In genomic region chr15:60762071-60762470, GRCm38 (mm10) we compare ENCODE assay signal across 12 mouse cellular contexts.
DNase-seq lines count a peak whose midpoint lies in the region; ATAC-seq and TF ChIP-seq lines count a peak whose summit lies in the region.
"Had no signal": no experiment of that assay in that cellular context is flagged by ENCODE, and none has a peak within 500 bp of the region (broad histone marks: within the 10 kb centered on the region; RNA-seq: fewer than 3 reads in every experiment).

No protein-coding gene starts in this region.

- no peaks in the 10 kb centered on the region for H3K36me3 ChIP-seq in kidney, postnatal 0 days (ENCODE audit: insufficient read depth, low read length)
- H3K36me3 ChIP-seq in kidney, embryonic 14.5 days (ENCODE audit: control insufficient read depth, insufficient read depth, low read length) = no peaks in the 10 kb centered on the region
- H3K36me3 ChIP-seq in lung, postnatal 0 days (ENCODE audit: insufficient read depth, low read length) = no peaks in the 10 kb centered on the region
- H3K36me3 ChIP-seq: lung, embryonic 15.5 days had no signal

- WGBS in kidney, postnatal 0 days = 62% methylated on average over 2 of the region's 2 CpGs
- WGBS in kidney, embryonic 14.5 days = 64% methylated on average over 2 of the region's 2 CpGs
- 58% methylated on average over 2 of the region's 2 CpGs for WGBS in lung, postnatal 0 days

- ATAC-seq in kidney, postnatal 0 days (replicated peaks; ENCODE audit: low FRiP score, low read depth) = no peak
- ATAC-seq in kidney, embryonic 14.5 days (ENCODE audit: low FRiP score, low TSS enrichment) = no peak
- ATAC-seq in Patski = no peak
- ATAC-seq in lung, postnatal 0 days = 0 out of 2 replicates have a peak, but pooled peaks have one; percentile 32

- H3K4me1 ChIP-seq in kidney, postnatal 0 days (replicated peaks; ENCODE audit: insufficient read depth, low read length) = no peaks in the 10 kb centered on the region
- H3K4me1 ChIP-seq in kidney, embryonic 14.5 days (ENCODE audit: control insufficient read depth, insufficient read depth, low read length) = no peaks in the 10 kb centered on the region
- no peaks in the 10 kb centered on the region for H3K4me1 ChIP-seq in lung, postnatal 0 days (ENCODE audit: insufficient read depth, low read depth, low read length)
- H3K4me1 ChIP-seq: lung, embryonic 15.5 days had no signal

- CTCF ChIA-PET in Patski (lab: Charles Lee) = interaction anchor here (0.8 to 1.6 kb wide), 2 partner anchors 8 to 61 kb away, joined by 3 read pairs; no protein-coding TSS in a partner anchor

- no peak overlapping the region for H3K9ac ChIP-seq in kidney, postnatal 0 days (ENCODE audit: low read depth, low read length)
- no peak overlapping the region for H3K9ac ChIP-seq in kidney, embryonic 14.5 days (ENCODE audit: low read depth, low read length)
- no peak overlapping the region for H3K9ac ChIP-seq in lung, postnatal 0 days (replicated peaks; ENCODE audit: low read depth)
- H3K9ac ChIP-seq: hindbrain, embryonic 14.5 days; lung, embryonic 15.5 days had no signal

- H3K4me2 ChIP-seq in kidney, postnatal 0 days (ENCODE audit: low read length) = no peak overlapping the region
- H3K4me2 ChIP-seq in kidney, embryonic 14.5 days (replicated peaks; ENCODE audit: low read depth, low read length) = no peak overlapping the region
- no peak overlapping the region for H3K4me2 ChIP-seq in lung, postnatal 0 days (replicated peaks; ENCODE audit: low read depth, low read length)
- H3K4me2 ChIP-seq: hindbrain, embryonic 14.5 days; lung, embryonic 15.5 days had no signal

- H3K4me3 ChIP-seq in kidney, postnatal 0 days (replicated peaks; ENCODE audit: low read depth, low read length) = no peak overlapping the region
- no peak overlapping the region for H3K4me3 ChIP-seq in kidney, embryonic 14.5 days (ENCODE audit: low read length)
- H3K4me3 ChIP-seq in lung, postnatal 0 days (ENCODE audit: low read depth, low read length) = no peak overlapping the region
- H3K4me3 ChIP-seq: lung, embryonic 15.5 days had no signal

- H3K27me3 ChIP-seq in kidney, postnatal 0 days (ENCODE audit: insufficient read depth, low read length) = no peaks in the 10 kb centered on the region
- no peaks in the 10 kb centered on the region for H3K27me3 ChIP-seq in kidney, embryonic 14.5 days (ENCODE audit: control insufficient read depth, insufficient read depth, low read length)
- no peaks in the 10 kb centered on the region for H3K27me3 ChIP-seq in Patski
- no peaks in the 10 kb centered on the region for H3K27me3 ChIP-seq in lung, postnatal 0 days (replicated peaks; ENCODE audit: insufficient read depth, low read length)
- H3K27me3 ChIP-seq: lung, embryonic 15.5 days had no signal

- H3K9me3 ChIP-seq in kidney, postnatal 0 days (replicated peaks; ENCODE audit: low read length) = no peaks in the 10 kb centered on the region
- no peaks in the 10 kb centered on the region for H3K9me3 ChIP-seq in kidney, embryonic 14.5 days (ENCODE audit: control insufficient read depth, low read length)
- no peaks in the 10 kb centered on the region for H3K9me3 ChIP-seq in lung, postnatal 0 days (ENCODE audit: low read length)
- H3K9me3 ChIP-seq: lung, embryonic 15.5 days had no signal

- POLR2A ChIA-PET in Patski (lab: Charles Lee) = no interaction called here

- peak; percentile 9 to 15 for DNase-seq in cerebellum, postnatal 10 days
- DNase-seq in cerebellum, adult 11 months = no peak
- DNase-seq in kidney, postnatal 0 days (ENCODE audit: low spot score) = peak; percentile 44
- no peak for DNase-seq in Patski (ENCODE audit: low read depth, low spot score)
- peak; percentile 49 for DNase-seq in lung, postnatal 0 days (ENCODE audit: low spot score)
- no peak for DNase-seq in spleen, postnatal 14 days (ENCODE audit: low spot score in 2 of 2)
- DNase-seq in right cerebral cortex, adult 18-20 months = no peak
- DNase-seq: cerebellum, postnatal 25 days; thymus, adult 18-20 months had no signal

- no peak overlapping the region for H3K27ac ChIP-seq in kidney, postnatal 0 days
- H3K27ac ChIP-seq in kidney, embryonic 14.5 days (ENCODE audit: low read depth, low read length) = no peak overlapping the region
- H3K27ac ChIP-seq in lung, postnatal 0 days (ENCODE audit: low read length) = no peak overlapping the region
- H3K27ac ChIP-seq: hindbrain, embryonic 14.5 days; lung, embryonic 15.5 days had no signal

- TF ChIP-seq CTCF in kidney, postnatal 0 days (IDR thresholded peaks at IDR 0.05; ENCODE audit: low read depth) = peak; percentile 68
- peak; percentile 48 for TF ChIP-seq CTCF in Patski (IDR thresholded peaks at IDR 0.05)
- TF ChIP-seq CTCF in lung, postnatal 0 days (IDR thresholded peaks at IDR 0.05) = peak; percentile 64

- no peak for TF ChIP-seq EP300 in lung, postnatal 0 days (IDR thresholded peaks at IDR 0.05)

- in situ Hi-C loops in Patski (cut with MboI; ENCODE audit: low pct_unique_long_range_greater_than_20kb) = no loop called here

Comparison
In these comparisons a context has a peak if more than half of its experiments do, and no peak if none do; other contexts are left out.
1. DNase-seq: peak in cerebellum, postnatal 10 days (2 of 2), kidney, postnatal 0 days (single experiment) and lung, postnatal 0 days (single experiment); none in cerebellum, adult 11 months (single experiment), Patski (single experiment), spleen, postnatal 14 days (0 of 2) and right cerebral cortex, adult 18-20 months (single experiment).
2. Peak in every context shown above with its lines, with median percentiles within 50 percentile points of each other: CTCF ChIP-seq.